Mouse (Mus musculus) testis, adult 2 months (tissue): ENCODE results near the gene Rpl6. TPM values are rescaled to one million over a fixed set of nuclear protein-coding genes. Genes with fewer than 3 reads are reported as not detected.

Experiments used
- H3K27ac ChIP-seq: fragments of 200-500 bp; 2 replicates; pipeline ENCODE4 v1.5.1; 2012; ENCODE audit warnings: low read depth, low read length; ENCODE audit not compliant: control insufficient read depth, insufficient read depth
- H3K27me3 ChIP-seq: fragments of 200-500 bp; 2 replicates; pipeline ENCODE4 v1.6.1; 2012; ENCODE audit warnings: mild to moderate bottlenecking, low read length, moderate library complexity; ENCODE audit not compliant: control insufficient read depth, insufficient read depth
- H3K36me3 ChIP-seq: fragments of 200-500 bp; 2 replicates; pipeline ENCODE4 v1.6.1; 2012; ENCODE audit warnings: mild to moderate bottlenecking, low read length; ENCODE audit not compliant: control insufficient read depth, insufficient read depth
- H3K4me1 ChIP-seq: fragments of 200-500 bp; 2 replicates; pipeline ENCODE4 v1.6.1; 2012; ENCODE audit warnings: low read length; ENCODE audit not compliant: control insufficient read depth, insufficient read depth
- H3K4me3 ChIP-seq: fragments of 200-500 bp; 2 replicates; pipeline ENCODE4 v1.5.1; 2012; ENCODE audit warnings: low read depth, mild to moderate bottlenecking, low read length, moderate library complexity, mixed read lengths; ENCODE audit not compliant: control insufficient read depth
- CTCF ChIP-seq: fragments of 200-500 bp; IDR thresholded peaks from 2 replicates; pipeline ENCODE4 v1.5.1; 2012; ENCODE audit warnings: low read depth, mild to moderate bottlenecking, inconsistent platforms, low read length, moderate library complexity; ENCODE audit not compliant: control insufficient read depth, insufficient read depth, insufficient replicate concordance
- POLR2A ChIP-seq: fragments of 200-500 bp; IDR thresholded peaks from 2 replicates; pipeline ENCODE4 v1.6.1; 2012; ENCODE audit warnings: low read depth, mild to moderate bottlenecking, inconsistent platforms, low read length, moderate library complexity; ENCODE audit not compliant: control insufficient read depth
- polyA plus RNA-seq: library from polyadenylated mRNA; depleted of rRNA; stranded (reverse); fragments of >200 nt; gene quantifications from 2 replicates; pipeline ENCODE4 v1.2.3, GENCODE M21; 2012

Gene Rpl6
- polyA plus RNA-seq, 1 experiment: 84.3 TPM

- Histone ChIP-seq H3K27ac (no peak overlapping the region), H3K4me1 (no peaks in the 10 kb centered on the region), H3K4me3 (no peak overlapping the region), H3K36me3 (no peaks in the 10 kb centered on the region), H3K27me3 (no peaks in the 10 kb centered on the region)
- TF ChIP-seq CTCF (no peak), POLR2A (no peak)
Observed at GRCm38 (mm10) chr5:121238208-121238607, 33.9 kb downstream of the Rpl6 start.

DNA sequence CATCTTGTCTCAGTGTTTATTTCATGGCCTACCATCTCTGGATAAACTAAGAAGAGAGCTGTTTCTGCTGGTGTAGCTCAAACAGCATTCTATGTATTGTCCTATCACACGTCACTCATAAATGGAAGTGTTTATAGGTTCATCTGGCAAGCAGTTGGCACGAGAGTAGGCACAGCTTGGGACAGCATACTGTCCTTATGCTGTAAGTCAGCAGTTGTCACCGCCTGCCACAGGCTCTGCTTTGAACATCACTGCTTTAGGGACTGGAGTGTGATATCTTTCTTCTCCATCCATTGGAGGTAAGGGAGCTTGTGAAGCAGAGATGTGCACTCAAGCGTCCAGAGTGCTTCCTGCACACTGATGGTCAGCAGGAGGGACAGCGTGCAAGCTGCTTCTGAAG, 35.6 kb downstream of the Rpl6 start:
- H3K4me1 ChIP-seq: no peaks in the 10 kb centered on the region
- TF ChIP-seq CTCF: no peak
- TF ChIP-seq POLR2A: no peak

DNA sequence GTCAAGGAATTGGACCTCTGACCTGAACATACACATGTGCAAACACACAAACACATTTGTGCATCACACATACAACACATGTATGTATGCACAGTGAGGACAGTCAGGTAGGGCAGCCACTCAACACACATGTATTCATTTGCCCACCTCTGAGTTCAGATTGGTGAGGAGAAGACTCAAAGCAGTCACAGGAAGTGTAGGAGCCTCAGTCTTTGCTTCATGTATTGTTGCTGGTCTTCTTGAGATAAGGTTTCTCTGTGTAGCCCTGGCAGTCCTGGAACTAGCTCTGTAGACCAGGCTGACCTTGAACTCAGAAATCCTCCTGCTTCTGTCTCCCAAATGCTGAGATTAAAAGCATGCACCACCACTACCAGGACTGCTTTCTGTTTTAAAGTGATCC, 36.9 kb downstream of the Rpl6 start:
- no peaks in the 10 kb centered on the region for H3K27me3 ChIP-seq
- H3K4me1 ChIP-seq: no peaks in the 10 kb centered on the region
- H3K36me3 ChIP-seq: no peaks in the 10 kb centered on the region
- TF ChIP-seq CTCF (no peak), POLR2A (no peak)
- H3K27ac ChIP-seq: no peak overlapping the region
- H3K4me3 ChIP-seq: no peak overlapping the region

More for the DNA sequence above, 35.6 kb downstream of the Rpl6 start:
- Histone ChIP-seq H3K27ac (no peak overlapping the region), H3K4me3 (no peak overlapping the region), H3K27me3 (no peaks in the 10 kb centered on the region), H3K36me3 (no peaks in the 10 kb centered on the region)

- Histone ChIP-seq H3K36me3 (no peaks in the 10 kb centered on the region), H3K4me3 (no peak overlapping the region), H3K27ac (no peak overlapping the region), H3K27me3 (no peaks in the 10 kb centered on the region), H3K4me1 (no peaks in the 10 kb centered on the region)
- TF ChIP-seq CTCF (no peak), POLR2A (no peak)
Observed at GRCm38 (mm10) chr5:121242261-121242660, 38.0 kb downstream of the Rpl6 start.

DNA sequence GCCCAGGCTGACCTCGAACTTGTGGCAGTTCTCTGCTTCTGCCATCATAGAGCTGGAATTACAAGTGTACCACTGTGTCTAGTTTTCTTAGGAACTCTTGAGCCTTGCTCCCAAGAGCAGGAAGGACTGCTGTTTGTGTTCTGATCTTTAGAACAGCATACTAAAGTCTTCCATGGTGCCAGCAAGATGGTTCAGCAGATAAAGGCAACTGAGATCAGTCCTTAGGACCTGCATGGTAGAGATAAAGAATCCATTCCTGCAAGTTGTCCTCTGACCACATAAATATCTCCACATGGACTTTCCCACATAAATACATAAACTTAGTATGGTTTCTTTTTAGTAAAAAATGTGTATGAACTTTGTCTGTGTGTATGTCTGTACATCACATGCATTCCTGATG, 38.4 kb downstream of the Rpl6 start:
- Histone ChIP-seq H3K4me3 (no peak overlapping the region), H3K4me1 (no peaks in the 10 kb centered on the region), H3K27ac (no peak overlapping the region), H3K36me3 (no peaks in the 10 kb centered on the region; the same call in 1 of the 2 replicates), H3K27me3 (no peaks in the 10 kb centered on the region)
- TF ChIP-seq CTCF (no peak), POLR2A (no peak)

- no peaks in the 10 kb centered on the region for H3K27me3 ChIP-seq
Observed at GRCm38 (mm10) chr5:121243676-121244364, 39.5 kb downstream of the Rpl6 start.

GRCm38 (mm10) chr5:121244365-121244731, 40.1 kb downstream of the Rpl6 start:
- TF ChIP-seq CTCF (no peak), POLR2A (no peak)
- H3K27ac ChIP-seq: no peak overlapping the region
- H3K4me3 ChIP-seq: no peak overlapping the region
- no peaks in the 10 kb centered on the region for H3K27me3 ChIP-seq
- no peaks in the 10 kb centered on the region for H3K4me1 ChIP-seq
- no peaks in the 10 kb centered on the region; the same call in 1 of the 2 replicates for H3K36me3 ChIP-seq

More at GRCm38 (mm10) chr5:121243676-121244364, 39.5 kb downstream of the Rpl6 start:
- no peaks in the 10 kb centered on the region; the same call in 1 of the 2 replicates for H3K36me3 ChIP-seq
- no peaks in the 10 kb centered on the region for H3K4me1 ChIP-seq
- no peak overlapping the region for H3K27ac ChIP-seq
- TF ChIP-seq POLR2A: no peak
- no peak overlapping the region for H3K4me3 ChIP-seq

GRCm38 (mm10) chr5:121245201-121245600, 40.9 kb downstream of the Rpl6 start:
- Histone ChIP-seq H3K36me3 (no peaks in the 10 kb centered on the region; the same call in 1 of the 2 replicates), H3K27ac (no peak overlapping the region), H3K4me3 (no peak overlapping the region), H3K27me3 (no peaks in the 10 kb centered on the region), H3K4me1 (no peaks in the 10 kb centered on the region)
- TF ChIP-seq CTCF (no peak), POLR2A (no peak)
